Comparison of ENCODE assay signal across 18 mouse cellular contexts in genomic region chr1:153985595-153985994, GRCm38 (mm10).
A peak's percentile ranks its signal among the peaks of the same experiment; 100 is the strongest.
DNase-seq lines count a peak whose midpoint lies in the region; ATAC-seq and TF ChIP-seq lines count a peak whose summit lies in the region.
"Had no signal": no experiment of that assay in that cellular context is flagged by ENCODE, and none has a peak within 500 bp of the region (broad histone marks: within the 10 kb centered on the region; RNA-seq: fewer than 3 reads in every experiment).

No protein-coding gene starts in this region.

- ATAC-seq in heart, embryonic 12.5 days (ENCODE audit: insufficient number of reproducible peaks, low FRiP score), result no peak
- ATAC-seq: activated CD4-positive, CD25-positive, alpha-beta regulatory T cell, adult 4 months; CD4-positive, CD25-positive, alpha-beta regulatory T cell, adult 4 months had no signal

- H3K27ac ChIP-seq in heart, embryonic 12.5 days (ENCODE audit: poor library complexity, severe bottlenecking), result no peak overlapping the region
- peak overlapping the region; percentile 2; the same call in 1 of the 2 replicates for H3K27ac ChIP-seq in liver, adult 2 months (replicated peaks; ENCODE audit: insufficient read depth, low read depth, low read length)

- DNase-seq in heart, adult 11 months, result peak; percentile 48
- DNase-seq in liver, adult 2 months (ENCODE audit: extremely low read depth, low read depth, low spot score), result peak; percentile 98
- no peak for DNase-seq in liver
- DNase-seq: adrenal gland, adult 2 months; adrenal gland, adult 8-10 months; adrenal gland, postnatal 10 days; adrenal gland, postnatal 14 days; adrenal gland, postnatal 25 days; adrenal gland, postnatal 36 days; B cell, adult 2 months; cerebellum, adult 11 months; cerebellum, adult 11-12 months; cerebellum, adult 18-20 months had no signal

- peaks cover 11% of the 10 kb centered on the region for H3K4me1 ChIP-seq in heart, embryonic 12.5 days (replicated peaks)
- H3K4me1 ChIP-seq in liver, adult 2 months (ENCODE audit: control insufficient read depth, insufficient read depth, low read length), result peaks cover 23% of the 10 kb centered on the region; the same call in 1 of the 2 replicates

- H3K79me2 ChIP-seq in liver, adult 2 months (ENCODE audit: control insufficient read depth, insufficient read depth, low read length), result no peaks in the 10 kb centered on the region

- H3K4me2 ChIP-seq in heart, embryonic 12.5 days, result no peak overlapping the region

- no peak overlapping the region for H3K4me3 ChIP-seq in heart, embryonic 12.5 days
- H3K4me3 ChIP-seq in liver, adult 2 months (ENCODE audit: insufficient read depth, low read depth, low read length), result no peak overlapping the region

- no peak for TF ChIP-seq POLR2A in liver, adult 2 months (IDR thresholded peaks at IDR 0.05; ENCODE audit: extremely low read depth, insufficient read depth, low read length)

- TF ChIP-seq CTCF in liver, adult 2 months (IDR thresholded peaks at IDR 0.05; ENCODE audit: low read depth, low read length), result no peak

- no peak overlapping the region for H3K9ac ChIP-seq in heart, embryonic 12.5 days
- H3K9ac ChIP-seq in liver, adult 2 months (ENCODE audit: low read depth, low read length), result no peak overlapping the region

- no peaks in the 10 kb centered on the region for H3K36me3 ChIP-seq in heart, embryonic 12.5 days
- no peaks in the 10 kb centered on the region for H3K36me3 ChIP-seq in liver, adult 2 months (ENCODE audit: control insufficient read depth, insufficient read depth, low read length)
- H3K36me3 ChIP-seq: G1E had no signal

- peaks cover 2% of the 10 kb centered on the region; the same call in 1 of the 2 replicates for H3K9me3 ChIP-seq in heart, embryonic 12.5 days (replicated peaks)
- H3K9me3 ChIP-seq: G1E had no signal

- H3K27me3 ChIP-seq in heart, embryonic 12.5 days (replicated peaks), result no peaks in the 10 kb centered on the region
- H3K27me3 ChIP-seq in liver, adult 2 months (ENCODE audit: control insufficient read depth, insufficient read depth, low read length), result no peaks in the 10 kb centered on the region
- H3K27me3 ChIP-seq: Patski had no signal

- 88% methylated on average over 5 of the region's 5 CpGs for WGBS in heart, embryonic 12.5 days
- WGBS in liver, adult 2 months, result 28% methylated on average over 5 of the region's 5 CpGs
